Mouse (Mus musculus) embryonic fibroblast, embryonic 13.5 days (primary cell): ENCODE data around the gene Iqschfp.

Source experiments
- CTCF ChIP-seq: IDR thresholded peaks from 2 replicates; pipeline ENCODE4 v1.5.1; 2011; ENCODE audit warnings: mild to moderate bottlenecking, control low read depth, low read length, moderate library complexity, borderline replicate concordance; ENCODE audit not compliant: insufficient read depth
- POLR2A ChIP-seq: IDR thresholded peaks from 2 replicates; pipeline ENCODE4 v1.6.1; 2011; ENCODE audit warnings: low read depth, mild to moderate bottlenecking, control low read depth, low read length, moderate library complexity

DNA sequence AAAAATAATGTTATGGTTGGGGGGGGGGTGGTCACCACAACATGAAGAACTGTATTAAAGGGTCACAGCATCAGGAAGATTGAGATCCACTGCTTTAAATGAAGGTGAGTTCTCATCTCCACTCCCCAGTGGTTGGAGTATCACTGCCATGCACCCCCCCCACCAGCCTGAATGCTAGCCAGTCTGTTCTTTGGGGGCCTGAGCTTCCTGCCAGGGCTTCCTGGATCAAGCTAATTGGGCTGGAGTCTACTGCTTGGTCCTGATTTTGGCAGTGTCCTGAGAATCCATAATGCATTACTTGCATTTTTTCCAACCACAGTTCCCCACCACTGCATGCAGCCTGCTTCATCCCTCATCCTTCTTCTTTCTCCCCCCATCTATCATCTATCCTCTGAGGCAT lies 68.7 kb downstream of the Iqschfp start:
- no peak for TF ChIP-seq CTCF
- TF ChIP-seq POLR2A: no peak
